In genomic region chr2:168105271-168105670, GRCm38 (mm10) we compare ENCODE assay signal across 18 mouse cellular contexts. TPM values are rescaled to one million over a fixed set of nuclear protein-coding genes. Genes with fewer than 3 reads are reported as not detected.
DNase-seq lines count a peak whose midpoint lies in the region; ATAC-seq lines count a peak whose summit lies in the region.
"Had no signal": no experiment of that assay in that cellular context is flagged by ENCODE, and none has a peak within 500 bp of the region (broad histone marks: within the 10 kb centered on the region; RNA-seq: fewer than 3 reads in every experiment).

No protein-coding gene starts in this region.

- ATAC-seq in lung, embryonic 15.5 days (ENCODE audit: borderline replicate concordance, extremely low read depth, low FRiP score, low TSS enrichment), result no peak
- ATAC-seq in kidney, embryonic 14.5 days (ENCODE audit: low FRiP score, low TSS enrichment), result peak; percentile 21; the same call in 1 of the 2 replicates
- ATAC-seq in liver, embryonic 12.5 days, result peak; percentile 30; the same call in 1 of the 2 replicates
- peak; percentile 2; the same call in 1 of the 2 replicates for ATAC-seq in stomach, embryonic 16.5 days (ENCODE audit: insufficient read depth, low FRiP score)
- ATAC-seq in forebrain, embryonic 14.5 days, result no peak
- no peak for ATAC-seq in CD4-positive, CD25-positive, alpha-beta regulatory T cell, adult 4 months
- ATAC-seq: forebrain, embryonic 13.5 days had no signal

- H3K4me1 ChIP-seq in lung, embryonic 15.5 days, result peaks cover 22% of the 10 kb centered on the region
- H3K4me1 ChIP-seq in kidney, embryonic 14.5 days (ENCODE audit: control insufficient read depth, insufficient read depth, low read length), result no peaks in the 10 kb centered on the region
- H3K4me1 ChIP-seq in liver, embryonic 12.5 days, result peaks cover 3% of the 10 kb centered on the region
- peaks cover 9% of the 10 kb centered on the region; the same call in 1 of the 2 replicates for H3K4me1 ChIP-seq in stomach, embryonic 16.5 days (ENCODE audit: control insufficient read depth, insufficient read depth, low read length)
- H3K4me1 ChIP-seq in forebrain, embryonic 10.5 days, result peaks cover 4% of the 10 kb centered on the region; the same call in 1 of the 2 replicates
- 0 out of 2 replicates have a peak, but pooled peaks cover 3% of the 10 kb centered on the region for H3K4me1 ChIP-seq in forebrain, embryonic 14.5 days (ENCODE audit: control insufficient read depth, insufficient read depth, low read length)

- 49% methylated on average over 8 of the region's 8 CpGs for WGBS in lung, embryonic 15.5 days
- WGBS in kidney, embryonic 14.5 days, result 79% methylated on average over 8 of the region's 8 CpGs
- WGBS in liver, embryonic 12.5 days (ENCODE audit: insufficient replicate concordance), result 63% methylated on average over 8 of the region's 8 CpGs
- WGBS in stomach, embryonic 16.5 days, result 48% methylated on average over 8 of the region's 8 CpGs
- WGBS in forebrain, embryonic 10.5 days, result 86% methylated on average over 8 of the region's 8 CpGs
- WGBS in forebrain, embryonic 14.5 days, result 91% methylated on average over 8 of the region's 8 CpGs

- peak overlapping the region; percentile 60 for H3K27ac ChIP-seq in lung, embryonic 15.5 days
- H3K27ac ChIP-seq in kidney, embryonic 14.5 days (ENCODE audit: low read depth, low read length), result no peak overlapping the region
- peak overlapping the region; percentile 68; the same call in 1 of the 2 replicates for H3K27ac ChIP-seq in liver, embryonic 12.5 days
- H3K27ac ChIP-seq in stomach, embryonic 16.5 days (ENCODE audit: low read length), result peak overlapping the region; percentile 68
- no peak overlapping the region for H3K27ac ChIP-seq in forebrain, embryonic 10.5 days
- no peak overlapping the region for H3K27ac ChIP-seq in forebrain, embryonic 14.5 days (ENCODE audit: low read depth, low read length)
- H3K27ac ChIP-seq: forebrain, embryonic 13.5 days; hindbrain, embryonic 13.5 days; limb, embryonic 10.5 days; macrophage; midbrain, embryonic 12.5 days had no signal

- no peak overlapping the region for H3K4me2 ChIP-seq in lung, embryonic 15.5 days
- no peak overlapping the region for H3K4me2 ChIP-seq in kidney, embryonic 14.5 days (replicated peaks; ENCODE audit: low read depth, low read length)
- H3K4me2 ChIP-seq in liver, embryonic 12.5 days, result 0 out of 2 replicates have a peak overlapping the region, but pooled peaks have one; percentile 10
- H3K4me2 ChIP-seq in stomach, embryonic 16.5 days (ENCODE audit: low read depth, low read length), result no peak overlapping the region
- H3K4me2 ChIP-seq in forebrain, embryonic 14.5 days (ENCODE audit: low read length), result no peak overlapping the region
- H3K4me2 ChIP-seq: forebrain, embryonic 13.5 days; hindbrain, embryonic 13.5 days; midbrain, embryonic 12.5 days had no signal

- no peaks in the 10 kb centered on the region for H3K36me3 ChIP-seq in lung, embryonic 15.5 days
- peaks cover 3% of the 10 kb centered on the region; the same call in 1 of the 2 replicates for H3K36me3 ChIP-seq in kidney, embryonic 14.5 days (ENCODE audit: control insufficient read depth, insufficient read depth, low read length)
- no peaks in the 10 kb centered on the region for H3K36me3 ChIP-seq in liver, embryonic 12.5 days
- no peaks in the 10 kb centered on the region for H3K36me3 ChIP-seq in stomach, embryonic 16.5 days (ENCODE audit: control insufficient read depth, insufficient read depth, low read length)
- peaks cover 9% of the 10 kb centered on the region for H3K36me3 ChIP-seq in forebrain, embryonic 10.5 days (replicated peaks)
- 0 out of 2 replicates have a peak, but pooled peaks cover 3% of the 10 kb centered on the region for H3K36me3 ChIP-seq in forebrain, embryonic 14.5 days (ENCODE audit: control insufficient read depth, insufficient read depth, low read length)

- DNase-seq in lung, postnatal 14 days, result no peak
- no peak for DNase-seq in forebrain, embryonic 10.5 days (ENCODE audit: extremely low spot score, low spot score)
- DNase-seq in forebrain, embryonic 14.5 days (ENCODE audit: low spot score), result no peak
- DNase-seq: adrenal gland, adult 8-10 months; cerebellum, adult 2 months; right cerebral cortex, postnatal 14 days had no signal

- H3K9ac ChIP-seq in lung, embryonic 15.5 days, result no peak overlapping the region
- H3K9ac ChIP-seq in kidney, embryonic 14.5 days (ENCODE audit: low read depth, low read length), result no peak overlapping the region
- no peak overlapping the region for H3K9ac ChIP-seq in liver, embryonic 12.5 days
- no peak overlapping the region for H3K9ac ChIP-seq in stomach, embryonic 16.5 days (ENCODE audit: low read length)
- H3K9ac ChIP-seq in forebrain, embryonic 14.5 days (ENCODE audit: low read length), result no peak overlapping the region
- H3K9ac ChIP-seq: forebrain, embryonic 13.5 days; hindbrain, embryonic 13.5 days; midbrain, embryonic 12.5 days had no signal

- H3K4me3 ChIP-seq in lung, embryonic 15.5 days, result no peak overlapping the region
- no peak overlapping the region for H3K4me3 ChIP-seq in kidney, embryonic 14.5 days (ENCODE audit: low read length)
- no peak overlapping the region for H3K4me3 ChIP-seq in liver, embryonic 12.5 days
- no peak overlapping the region for H3K4me3 ChIP-seq in stomach, embryonic 16.5 days (replicated peaks; ENCODE audit: low read length)
- no peak overlapping the region for H3K4me3 ChIP-seq in forebrain, embryonic 10.5 days
- no peak overlapping the region for H3K4me3 ChIP-seq in forebrain, embryonic 14.5 days (ENCODE audit: low read depth, low read length)
- H3K4me3 ChIP-seq: forebrain, embryonic 13.5 days; hindbrain, embryonic 13.5 days; limb, embryonic 10.5 days; midbrain, embryonic 12.5 days; myocyte had no signal

- no peaks in the 10 kb centered on the region for H3K27me3 ChIP-seq in lung, embryonic 15.5 days
- H3K27me3 ChIP-seq in kidney, embryonic 14.5 days (ENCODE audit: control insufficient read depth, insufficient read depth, low read length), result no peaks in the 10 kb centered on the region
- H3K27me3 ChIP-seq in liver, embryonic 12.5 days (replicated peaks), result no peaks in the 10 kb centered on the region
- H3K27me3 ChIP-seq in stomach, embryonic 16.5 days (ENCODE audit: control insufficient read depth, insufficient read depth, low read length), result no peaks in the 10 kb centered on the region
- H3K27me3 ChIP-seq in forebrain, embryonic 10.5 days (ENCODE audit: poor library complexity, severe bottlenecking), result no peaks in the 10 kb centered on the region
- H3K27me3 ChIP-seq in forebrain, embryonic 14.5 days (replicated peaks; ENCODE audit: control insufficient read depth, insufficient read depth, low read length), result no peaks in the 10 kb centered on the region
- H3K27me3 ChIP-seq: forebrain, embryonic 13.5 days; hindbrain, embryonic 13.5 days; midbrain, embryonic 12.5 days had no signal

- H3K9me3 ChIP-seq in lung, embryonic 15.5 days, result no peaks in the 10 kb centered on the region
- no peaks in the 10 kb centered on the region for H3K9me3 ChIP-seq in kidney, embryonic 14.5 days (ENCODE audit: control insufficient read depth, low read length)
- no peaks in the 10 kb centered on the region for H3K9me3 ChIP-seq in liver, embryonic 12.5 days (replicated peaks)
- H3K9me3 ChIP-seq in stomach, embryonic 16.5 days (replicated peaks; ENCODE audit: control insufficient read depth, low read length), result no peaks in the 10 kb centered on the region
- H3K9me3 ChIP-seq in forebrain, embryonic 10.5 days, result no peaks in the 10 kb centered on the region
- H3K9me3 ChIP-seq in forebrain, embryonic 14.5 days (replicated peaks; ENCODE audit: control insufficient read depth, low read length), result no peaks in the 10 kb centered on the region
- H3K9me3 ChIP-seq: forebrain, embryonic 13.5 days; G1E; hindbrain, embryonic 13.5 days; limb, embryonic 10.5 days; midbrain, embryonic 12.5 days had no signal

RNA-seq across cellular contexts. Expression of gene Pard6b, which starts 24.5 kb away (rescaled TPM):
- polyA plus RNA-seq in lung, embryonic 15.5 days (2015; fragmentation: Nextera tagmentation; extraction: Ambion mirVana), result 10.8 and 12.8 TPM in 2 replicates
- 9.7 and 22.0 TPM in 2 replicates for polyA plus RNA-seq in kidney, embryonic 14.5 days (2014; fragmentation: Nextera tagmentation; extraction: Ambion mirVana)
- 4.5 and 4.9 TPM in 2 replicates for polyA plus RNA-seq in liver, embryonic 12.5 days (2016; fragmentation: Nextera tagmentation; extraction: Ambion mirVana)
- 8.3 TPM in 2 replicates for polyA plus RNA-seq in stomach, embryonic 16.5 days (2015; fragmentation: Nextera tagmentation; extraction: Ambion mirVana)
- 9.3 and 10.4 TPM in 2 replicates for polyA plus RNA-seq in forebrain, embryonic 10.5 days (2016; fragmentation: Nextera tagmentation; extraction: Ambion mirVana)
- polyA plus RNA-seq in forebrain, embryonic 14.5 days (2014; fragmentation: Nextera tagmentation; extraction: Ambion mirVana), result 5.0 and 5.6 TPM in 2 replicates
- 1 to 10 TPM in 1 of 2 experiments, under 1 TPM in 1; 0.23 to 1.2 TPM for polyA plus RNA-seq in CD4-positive, CD25-positive, alpha-beta regulatory T cell, adult 4 months (2017; shearing (Covaris generic))
- polyA plus RNA-seq: macrophage had no signal

Comparison
In these comparisons a context has a peak if more than half of its experiments do, and no peak if none do; other contexts are left out.
1. ATAC-seq: peak in kidney, embryonic 14.5 days (single experiment), liver, embryonic 12.5 days (single experiment) and stomach, embryonic 16.5 days (single experiment); none in lung, embryonic 15.5 days (single experiment), forebrain, embryonic 14.5 days (single experiment) and CD4-positive, CD25-positive, alpha-beta regulatory T cell, adult 4 months (single experiment).
2. H3K27ac ChIP-seq: peak in lung, embryonic 15.5 days (single experiment), liver, embryonic 12.5 days (single experiment) and stomach, embryonic 16.5 days (single experiment); none in kidney, embryonic 14.5 days (single experiment), forebrain, embryonic 10.5 days (single experiment) and forebrain, embryonic 14.5 days (single experiment).